Mouse (Mus musculus) MEL (cell line): ENCODE results near the gene Lamb3.

Experiments used
- CHD2 ChIP-seq: IDR thresholded peaks from 2 replicates; pipeline ENCODE4 v1.6.1; 2011; ENCODE audit warnings: low read length, improper control_type of control experiment
- CTCF ChIP-seq, 3 experiments: IDR thresholded peaks in 2 of 3; conservative IDR thresholded peaks in 1 of 3; 2 replicates each; pipeline ENCODE4 v1.5.1; 2011 to 2012; ENCODE audit warnings: low read length in 3 of 3, low read depth in 2 of 3, mild to moderate bottlenecking in 2 of 3, improper control_type of control experiment in 1 of 3, inconsistent platforms in 1 of 3, mixed read lengths in 1 of 3, moderate library complexity in 1 of 3; ENCODE audit not compliant: control insufficient read depth in 1 of 3, insufficient read depth in 1 of 3, poor library complexity in 1 of 3, severe bottlenecking in 1 of 3
- EP300 ChIP-seq, 2 experiments: IDR thresholded peaks; 2 replicates each; pipeline ENCODE4 v1.6.1; 2011; ENCODE audit warnings: improper control_type of control experiment in 2 of 2, low read length in 2 of 2, low read depth in 1 of 2, mild to moderate bottlenecking in 1 of 2
- JUND ChIP-seq: IDR thresholded peaks from 2 replicates; pipeline ENCODE4 v1.6.1; 2011; ENCODE audit warnings: low read depth, mild to moderate bottlenecking, improper control_type of control experiment, low read length
- MAFK ChIP-seq: IDR thresholded peaks from 2 replicates; pipeline ENCODE4 v1.6.1; 2011; ENCODE audit warnings: low read depth, mild to moderate bottlenecking, low read length, improper control_type of control experiment, borderline replicate concordance

DNA sequence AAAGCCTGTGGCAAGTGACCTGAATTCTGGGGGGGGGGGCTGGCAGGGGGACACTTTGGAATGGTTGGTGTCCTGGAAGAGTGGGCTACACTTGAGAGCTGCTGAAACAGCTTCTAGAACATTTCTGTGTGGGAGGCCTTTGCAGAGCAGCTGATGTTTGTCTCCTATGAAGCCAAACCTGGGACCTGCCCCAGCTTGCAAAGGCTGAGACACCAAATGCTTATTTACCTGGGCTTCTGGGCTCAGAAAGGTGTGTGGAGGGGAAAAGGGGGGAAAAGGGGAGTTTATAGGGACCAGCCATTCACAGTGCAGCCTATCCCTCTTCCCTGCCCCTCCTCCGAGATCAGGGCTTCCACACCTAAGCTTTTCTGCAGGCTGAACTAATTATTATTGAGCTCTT, 92.5 kb downstream of the Lamb3 start:
- no peak for TF ChIP-seq JUND
- no peak for TF ChIP-seq CTCF (IDR thresholded peaks at IDR 0.05 in 2 of 3, conservative IDR thresholded peaks at IDR 0.05 in 1 of 3; ENCODE audit: control insufficient read depth in 1 of 3, insufficient read depth in 1 of 3, low read depth in 2 of 3, low read length in 3 of 3, poor library complexity in 1 of 3, severe bottlenecking in 1 of 3)
- no peak for TF ChIP-seq EP300 (IDR thresholded peaks at IDR 0.05; ENCODE audit: low read depth in 1 of 2, low read length in 2 of 2)
- TF ChIP-seq CHD2 = no peak
- TF ChIP-seq MAFK = no peak
